Mouse (Mus musculus) hindbrain, embryonic 12.5 days (tissue): Measurements from ENCODE around the gene Efemp1. TPM values are rescaled to one million over a fixed set of nuclear protein-coding genes. Genes with fewer than 3 reads are reported as not detected.

Source experiments
- ATAC-seq: fragments of 200-750 bp; cut with Nextera tagmentation; 2 replicates; pipeline ENCODE4 v1.8.0; 2017; ENCODE audit warnings: moderate TSS enrichment; ENCODE audit not compliant: low FRiP score
- H3K27ac ChIP-seq: fragments of 300-500 bp; sonication (generic); 2 replicates; pipeline ENCODE4 v1.5.1; 2016; ENCODE audit warnings: mild to moderate bottlenecking
- H3K27me3 ChIP-seq: fragments of 300-500 bp; sonication (generic); 2 replicates; pipeline ENCODE4 v1.6.1; 2016; ENCODE audit warnings: mild to moderate bottlenecking
- H3K36me3 ChIP-seq: fragments of 300-500 bp; sonication (generic); 2 replicates; pipeline ENCODE4 v1.6.1; 2016; ENCODE audit warnings: mild to moderate bottlenecking
- H3K4me1 ChIP-seq: fragments of 300-500 bp; sonication (generic); 2 replicates; pipeline ENCODE4 v1.6.1; 2016
- H3K4me2 ChIP-seq: fragments of 300-500 bp; sonication (generic); replicated peaks from 2 replicates; pipeline ENCODE4 v1.6.1; 2016; ENCODE audit warnings: mild to moderate bottlenecking
- H3K4me3 ChIP-seq: fragments of 300-500 bp; sonication (generic); 2 replicates; pipeline ENCODE4 v1.5.1; 2016; ENCODE audit warnings: mild to moderate bottlenecking
- H3K9ac ChIP-seq: fragments of 300-500 bp; sonication (generic); 2 replicates; pipeline ENCODE4 v1.6.1; 2016; ENCODE audit warnings: mild to moderate bottlenecking, moderate library complexity
- H3K9me3 ChIP-seq: fragments of 300-500 bp; sonication (generic); replicated peaks from 2 replicates; pipeline ENCODE4 v1.6.1; 2016; ENCODE audit warnings: mild to moderate bottlenecking
- WGBS: fragments of 180-500 bp; shearing (Covaris S2); methylation state at CpG from one replicate; pipeline ENCODE4 v1.1.7; 2016; 5-methylcytosine and 5-hydroxymethylcytosine counted together
- polyA plus RNA-seq: library from polyadenylated mRNA; unstranded; fragments of >200 nt; fragmentation: Nextera tagmentation; extraction: Ambion mirVana; gene quantifications from 2 replicates; pipeline ENCODE4 v1.2.1, GENCODE M21; 2016

Gene Efemp1
- polyA plus RNA-seq, 1 experiment from 2014 or later, result 26.3 TPM

- Histone ChIP-seq H3K27ac (no peak overlapping the region), H3K36me3 (no peaks in the 10 kb centered on the region), H3K4me3 (no peak overlapping the region), H3K9ac (no peak overlapping the region), H3K9me3 (no peaks in the 10 kb centered on the region), H3K4me2 (no peak overlapping the region), H3K27me3 (no peaks in the 10 kb centered on the region), H3K4me1 (no peaks in the 10 kb centered on the region)
- no peak for ATAC-seq
- 83% methylated on average over 2 of the region's 2 CpGs for WGBS
Measured at GRCm38 (mm10) chr11:28881381-28881976, 28.5 kb downstream of the Efemp1 start.

GRCm38 (mm10) chr11:28883106-28883505 is 30.1 kb downstream of the Efemp1 start:
- no peak for ATAC-seq
- Histone ChIP-seq H3K9ac (no peak overlapping the region), H3K27ac (no peak overlapping the region), H3K27me3 (no peaks in the 10 kb centered on the region), H3K36me3 (no peaks in the 10 kb centered on the region), H3K4me3 (no peak overlapping the region), H3K4me2 (no peak overlapping the region), H3K4me1 (no peaks in the 10 kb centered on the region), H3K9me3 (no peaks in the 10 kb centered on the region)
- WGBS, result 69% methylated on average over 4 of the region's 4 CpGs

- Histone ChIP-seq H3K4me3 (no peak overlapping the region), H3K9ac (no peak overlapping the region), H3K27ac (no peak overlapping the region), H3K27me3 (no peaks in the 10 kb centered on the region), H3K9me3 (no peaks in the 10 kb centered on the region), H3K4me2 (no peak overlapping the region), H3K36me3 (no peaks in the 10 kb centered on the region), H3K4me1 (no peaks in the 10 kb centered on the region)
- no peak for ATAC-seq
- WGBS, result 86% methylated on average over 1 of the region's 1 CpGs
Measured at GRCm38 (mm10) chr11:28889538-28889937, 36.5 kb downstream of the Efemp1 start.

GRCm38 (mm10) chr11:28891515-28891914 is 38.5 kb downstream of the Efemp1 start:
- H3K4me2 ChIP-seq, result no peak overlapping the region
- no peaks in the 10 kb centered on the region for H3K36me3 ChIP-seq
- H3K9ac ChIP-seq, result no peak overlapping the region
- no peaks in the 10 kb centered on the region for H3K4me1 ChIP-seq
- H3K27ac ChIP-seq, result no peak overlapping the region
- WGBS, result 64% methylated on average over 5 of the region's 5 CpGs
- no peak for ATAC-seq
- no peaks in the 10 kb centered on the region for H3K27me3 ChIP-seq
- no peaks in the 10 kb centered on the region for H3K9me3 ChIP-seq
- H3K4me3 ChIP-seq, result no peak overlapping the region

- ATAC-seq, result no peak
- no peaks in the 10 kb centered on the region for H3K27me3 ChIP-seq
- no peaks in the 10 kb centered on the region for H3K9me3 ChIP-seq
- no peaks in the 10 kb centered on the region for H3K4me1 ChIP-seq
- H3K9ac ChIP-seq, result no peak overlapping the region
- H3K4me2 ChIP-seq, result no peak overlapping the region
- H3K36me3 ChIP-seq, result no peaks in the 10 kb centered on the region
- no peak overlapping the region for H3K27ac ChIP-seq
- no peak overlapping the region for H3K4me3 ChIP-seq
- WGBS, result 72% methylated on average over 1 of the region's 1 CpGs
Measured at GRCm38 (mm10) chr11:28899420-28899819, 46.4 kb downstream of the Efemp1 start.

- Histone ChIP-seq H3K9me3 (no peaks in the 10 kb centered on the region), H3K4me3 (no peak overlapping the region), H3K4me1 (no peaks in the 10 kb centered on the region), H3K4me2 (no peak overlapping the region), H3K36me3 (no peaks in the 10 kb centered on the region), H3K9ac (no peak overlapping the region), H3K27ac (no peak overlapping the region), H3K27me3 (no peaks in the 10 kb centered on the region)
- ATAC-seq, result no peak
- 88% methylated on average over 2 of the region's 2 CpGs for WGBS
Measured at GRCm38 (mm10) chr11:28904596-28904995, 51.6 kb downstream of the Efemp1 start.

- H3K4me3 ChIP-seq, result no peak overlapping the region
- no peak overlapping the region for H3K9ac ChIP-seq
- WGBS, result 80% methylated on average over 3 of the region's 3 CpGs
- no peak overlapping the region for H3K4me2 ChIP-seq
- H3K9me3 ChIP-seq, result no peaks in the 10 kb centered on the region
- H3K36me3 ChIP-seq, result no peaks in the 10 kb centered on the region
- ATAC-seq, result no peak
- H3K4me1 ChIP-seq, result no peaks in the 10 kb centered on the region
- H3K27me3 ChIP-seq, result no peaks in the 10 kb centered on the region
- H3K27ac ChIP-seq, result no peak overlapping the region
Measured at GRCm38 (mm10) chr11:28906288-28906687, 53.3 kb downstream of the Efemp1 start.

- no peaks in the 10 kb centered on the region for H3K27me3 ChIP-seq
- no peaks in the 10 kb centered on the region for H3K4me1 ChIP-seq
- WGBS, result 52% methylated on average over 3 of the region's 3 CpGs
- no peak overlapping the region for H3K4me2 ChIP-seq
- no peak overlapping the region for H3K9ac ChIP-seq
- no peak for ATAC-seq
- H3K36me3 ChIP-seq, result no peaks in the 10 kb centered on the region
- no peak overlapping the region for H3K27ac ChIP-seq
- no peak overlapping the region for H3K4me3 ChIP-seq
- H3K9me3 ChIP-seq, result no peaks in the 10 kb centered on the region
Measured at GRCm38 (mm10) chr11:28908908-28909545, 56.0 kb downstream of the Efemp1 start.

- WGBS, result 86% methylated on average over 3 of the region's 3 CpGs
- ATAC-seq, result no peak
- no peak overlapping the region for H3K27ac ChIP-seq
- no peaks in the 10 kb centered on the region for H3K27me3 ChIP-seq
- no peak overlapping the region for H3K4me3 ChIP-seq
- no peak overlapping the region for H3K9ac ChIP-seq
- H3K36me3 ChIP-seq, result no peaks in the 10 kb centered on the region
- H3K9me3 ChIP-seq, result no peaks in the 10 kb centered on the region
- no peak overlapping the region for H3K4me2 ChIP-seq
- H3K4me1 ChIP-seq, result no peaks in the 10 kb centered on the region
Measured at GRCm38 (mm10) chr11:28912469-28913138, 59.6 kb downstream of the Efemp1 start.

- no peaks in the 10 kb centered on the region for H3K36me3 ChIP-seq
- H3K4me2 ChIP-seq, result no peak overlapping the region
- H3K9ac ChIP-seq, result no peak overlapping the region
- no peaks in the 10 kb centered on the region for H3K9me3 ChIP-seq
- H3K4me3 ChIP-seq, result no peak overlapping the region
- no peak for ATAC-seq
- no peak overlapping the region for H3K27ac ChIP-seq
- H3K4me1 ChIP-seq, result no peaks in the 10 kb centered on the region
- H3K27me3 ChIP-seq, result no peaks in the 10 kb centered on the region
Measured at GRCm38 (mm10) chr11:28934449-28934848, 81.4 kb downstream of the Efemp1 start.

GRCm38 (mm10) chr11:28939651-28940050 is 86.6 kb downstream of the Efemp1 start:
- no peak overlapping the region for H3K4me2 ChIP-seq
- no peaks in the 10 kb centered on the region for H3K4me1 ChIP-seq
- H3K9me3 ChIP-seq, result no peaks in the 10 kb centered on the region
- no peak overlapping the region for H3K27ac ChIP-seq
- no peaks in the 10 kb centered on the region for H3K27me3 ChIP-seq
- no peak overlapping the region for H3K9ac ChIP-seq
- no peaks in the 10 kb centered on the region for H3K36me3 ChIP-seq
- WGBS, result 87% methylated on average over 1 of the region's 1 CpGs
- no peak overlapping the region for H3K4me3 ChIP-seq
- ATAC-seq, result no peak

GRCm38 (mm10) chr11:28951586-28952210 is 98.7 kb downstream of the Efemp1 start:
- Histone ChIP-seq H3K27me3 (no peaks in the 10 kb centered on the region), H3K4me3 (no peak overlapping the region), H3K9ac (no peak overlapping the region), H3K4me2 (no peak overlapping the region), H3K36me3 (no peaks in the 10 kb centered on the region), H3K27ac (no peak overlapping the region), H3K4me1 (no peaks in the 10 kb centered on the region), H3K9me3 (no peaks in the 10 kb centered on the region)
- WGBS, result 72% methylated on average over 2 of the region's 2 CpGs
- ATAC-seq, result no peak
